Mouse (Mus musculus) embryo, embryonic 10.5 days (tissue): ENCODE measurements around the gene Slc12a5.
A peak's percentile ranks its signal among the peaks of the same experiment; 100 is the strongest.

Experiments used
- DNase-seq: peaks from one replicate; pipeline ENCODE4 v3.0.0-alpha.2; 2015; ENCODE audit warnings: low spot score

Gene Slc12a5

GRCm38 (mm10) chr2:164947506-164947905, 13.1 kb upstream of the Slc12a5 start:
- no peak for DNase-seq

- no peak for DNase-seq
Observed at GRCm38 (mm10) chr2:164947930-164948329, 12.7 kb upstream of the Slc12a5 start.

DNA sequence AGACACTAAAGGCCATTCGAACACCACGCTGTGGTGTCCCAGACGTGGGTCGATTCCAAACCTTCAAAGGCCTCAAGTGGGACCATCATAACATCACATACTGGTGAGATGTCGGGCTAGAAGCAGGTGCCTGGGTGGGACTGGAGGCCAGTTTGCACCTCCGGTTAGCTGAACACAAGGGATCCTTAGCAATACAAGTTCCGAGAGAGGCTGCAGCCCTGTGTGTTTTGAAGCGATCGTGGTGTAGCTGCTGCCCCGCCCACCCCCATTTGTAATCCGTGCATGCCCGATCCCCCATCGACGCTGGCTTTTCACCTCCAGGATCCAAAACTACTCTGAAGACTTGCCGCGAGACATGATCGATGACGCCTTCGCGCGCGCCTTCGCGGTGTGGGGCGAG, 11.6 kb upstream of the Slc12a5 start:
- no peak for DNase-seq

DNA sequence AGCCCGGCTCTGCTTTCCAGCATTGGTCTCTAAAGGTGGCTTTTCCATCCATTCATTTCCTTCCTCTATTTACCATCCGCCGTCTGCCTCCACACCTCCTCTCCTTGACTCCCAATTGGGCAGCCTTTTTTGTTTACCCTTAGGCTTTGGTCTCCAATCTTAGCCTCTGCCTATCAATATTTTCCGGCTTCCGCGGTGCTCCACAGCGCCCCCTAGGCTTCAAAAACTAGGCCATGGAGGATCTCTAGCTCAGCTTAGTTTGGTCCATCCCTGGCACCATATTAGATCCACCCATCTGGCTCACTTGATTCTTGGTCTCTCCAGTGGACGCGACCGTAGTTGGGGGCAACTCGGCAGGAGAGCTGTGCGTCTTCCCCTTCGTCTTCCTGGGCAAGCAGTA, 10.1 kb upstream of the Slc12a5 start:
- peak; percentile 50 for DNase-seq

DNA sequence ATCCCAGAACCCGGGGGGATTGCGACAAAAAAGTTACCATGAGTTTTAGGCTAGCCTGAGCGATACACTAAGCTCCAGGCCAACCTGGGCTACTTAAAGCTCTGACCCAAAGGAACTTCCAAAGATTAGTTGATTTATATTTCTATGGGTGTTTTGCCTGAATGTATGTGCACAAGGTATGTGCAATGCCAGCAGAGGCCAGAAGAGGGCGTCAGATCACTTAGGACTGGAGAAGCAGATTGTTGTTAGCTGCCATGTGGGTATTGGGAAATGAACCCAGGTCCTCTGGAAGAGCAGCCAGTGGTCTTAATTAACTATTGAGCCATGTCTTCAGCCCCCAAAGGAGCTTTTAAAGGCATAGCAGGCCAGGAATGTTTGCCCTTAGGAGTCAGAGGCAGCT, 8.9 kb upstream of the Slc12a5 start:
- no peak for DNase-seq

GRCm38 (mm10) chr2:164952448-164952847, 8.2 kb upstream of the Slc12a5 start:
- no peak for DNase-seq

DNA sequence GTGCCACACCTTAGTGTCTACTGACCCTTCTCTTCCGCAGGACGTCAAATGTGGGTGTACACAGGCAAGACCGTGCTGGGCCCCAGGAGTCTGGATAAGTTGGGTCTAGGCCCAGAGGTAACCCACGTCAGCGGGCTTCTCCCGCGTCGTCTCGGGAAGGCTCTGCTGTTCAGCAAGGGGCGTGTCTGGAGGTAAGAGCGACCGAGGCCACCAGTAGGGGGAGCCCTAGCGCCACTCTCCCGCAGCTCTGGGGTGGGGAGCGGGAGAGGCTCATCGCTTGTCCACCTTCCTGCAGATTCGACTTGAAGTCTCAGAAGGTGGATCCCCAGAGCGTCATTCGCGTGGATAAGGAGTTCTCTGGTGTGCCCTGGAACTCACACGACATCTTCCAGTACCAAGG, 7.4 kb upstream of the Slc12a5 start:
- peak; percentile 89 for DNase-seq

- no peak for DNase-seq
Observed at GRCm38 (mm10) chr2:164955725-164956124, 4.9 kb upstream of the Slc12a5 start.

DNA sequence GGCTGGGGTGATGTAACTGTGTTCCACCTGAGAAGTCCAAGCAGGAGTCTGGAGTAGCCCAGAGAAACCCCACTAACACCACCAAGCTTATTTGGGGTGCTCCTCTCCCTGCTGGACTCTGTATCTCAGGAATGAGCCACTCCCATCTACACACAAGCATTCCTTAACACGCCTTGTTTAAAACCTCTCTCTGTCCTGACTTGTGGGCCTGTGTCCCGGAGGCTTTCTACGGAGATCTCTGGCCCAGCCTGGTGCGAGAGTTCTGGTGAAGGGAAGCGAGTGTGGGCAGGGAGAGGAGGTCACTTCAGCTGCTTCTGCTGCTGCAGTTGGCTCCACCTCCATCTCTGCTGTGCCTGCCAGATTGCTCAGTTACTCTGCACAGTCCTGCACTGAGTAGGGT, 4.4 kb upstream of the Slc12a5 start:
- DNase-seq: no peak

GRCm38 (mm10) chr2:164957548-164958315, 2.9 kb upstream of the Slc12a5 start:
- no peak for DNase-seq

DNA sequence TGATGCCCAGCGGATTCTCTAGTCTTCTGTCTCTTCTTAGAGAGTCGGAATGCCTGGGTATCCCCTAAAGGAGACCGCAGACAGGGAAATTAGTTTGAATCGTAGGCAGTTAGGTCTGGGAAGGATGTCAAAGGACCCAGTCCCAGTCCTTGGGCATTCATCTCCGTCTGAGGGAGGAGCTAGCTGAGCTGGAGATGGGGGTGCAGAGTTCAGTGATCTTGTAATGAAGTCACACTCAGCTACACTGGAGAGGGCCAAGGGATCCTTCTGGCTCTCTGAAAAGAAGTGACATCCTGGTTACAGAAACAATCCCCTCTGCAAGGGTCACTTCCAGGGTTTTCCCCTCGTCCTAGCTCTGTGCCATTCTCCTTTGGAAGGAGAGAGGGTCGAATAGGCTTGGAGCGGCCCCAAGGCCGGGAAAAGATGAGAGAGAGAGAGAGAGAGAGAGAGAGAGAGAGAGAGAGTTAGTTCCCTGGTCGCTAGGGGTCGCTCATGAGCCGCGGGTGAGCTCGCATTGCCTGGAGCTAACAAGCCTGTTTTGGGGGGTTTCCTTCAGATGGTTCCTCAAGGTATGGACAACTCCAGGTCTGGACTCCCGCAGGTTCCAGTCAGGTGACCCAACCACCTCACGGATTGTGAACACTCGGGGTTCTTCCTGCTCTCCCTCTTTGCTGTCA, 1.0 kb downstream of the Slc12a5 start:
- peak; percentile 81 for DNase-seq

DNA sequence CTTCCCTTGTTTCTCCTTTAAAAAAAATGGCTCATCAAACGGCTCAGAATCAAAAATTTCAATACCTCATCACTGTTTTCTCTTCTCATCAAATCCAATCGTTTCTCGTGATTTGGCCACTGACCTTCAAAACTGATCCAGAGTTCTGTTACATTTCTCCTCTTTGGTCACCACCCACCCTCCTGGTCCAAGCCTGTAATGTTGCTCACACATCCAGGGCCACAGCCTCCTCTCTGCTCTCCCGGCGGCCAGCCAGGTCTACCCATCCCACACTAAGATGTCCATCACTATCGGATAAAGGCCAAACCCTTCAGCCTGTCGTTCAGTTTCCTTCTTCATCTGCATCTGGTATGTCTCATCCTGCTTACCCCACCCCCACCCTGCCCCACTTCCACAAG, 1.6 kb downstream of the Slc12a5 start:
- no peak for DNase-seq

DNA sequence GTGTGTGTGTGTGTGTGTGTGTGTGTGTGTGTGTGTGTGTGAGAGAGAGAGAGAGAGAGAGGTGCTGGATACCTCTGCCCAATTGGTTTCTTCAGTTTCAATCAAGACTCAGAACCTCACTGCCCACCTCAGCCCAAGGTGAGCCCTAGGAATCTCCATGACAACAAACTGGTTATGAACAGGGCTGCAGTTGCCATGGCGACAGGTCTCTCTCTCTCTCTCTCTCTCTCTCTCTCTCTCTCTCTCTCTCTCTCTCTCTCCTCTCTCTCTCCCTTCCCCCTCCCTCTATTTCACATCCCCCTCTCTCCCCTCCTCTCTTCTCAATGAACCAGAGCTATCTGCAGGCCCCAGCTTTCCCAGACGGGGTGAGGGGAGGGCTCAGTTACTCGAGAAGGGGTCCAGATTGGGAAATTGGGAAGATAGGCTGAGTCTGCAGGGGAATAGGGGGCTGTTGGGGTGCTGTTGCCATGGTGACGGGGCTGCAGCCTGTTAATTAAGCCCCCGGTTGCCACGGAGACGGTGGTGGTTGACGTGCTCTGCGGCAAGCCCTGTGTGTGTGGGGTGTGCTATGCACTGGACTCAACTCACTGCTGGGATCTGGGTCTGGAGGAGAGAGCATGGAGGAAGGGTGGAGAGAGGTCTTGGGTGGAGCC, 3.8 kb downstream of the Slc12a5 start:
- no peak for DNase-seq

- DNase-seq: no peak
Observed at GRCm38 (mm10) chr2:164964981-164965380, 4.4 kb downstream of the Slc12a5 start.

- peak; percentile 85 for DNase-seq
Observed at GRCm38 (mm10) chr2:164966381-164966780, 5.8 kb downstream of the Slc12a5 start.

GRCm38 (mm10) chr2:164967193-164967592, 6.6 kb downstream of the Slc12a5 start:
- no peak for DNase-seq

GRCm38 (mm10) chr2:164967761-164968440, 7.3 kb downstream of the Slc12a5 start:
- DNase-seq: no peak

- peak; percentile 87 for DNase-seq
Observed at GRCm38 (mm10) chr2:164968451-164968851, 7.8 kb downstream of the Slc12a5 start.

GRCm38 (mm10) chr2:164969348-164969781, 8.8 kb downstream of the Slc12a5 start:
- no peak for DNase-seq

- peak; percentile 57 for DNase-seq
Observed at GRCm38 (mm10) chr2:164970631-164971196, 10.1 kb downstream of the Slc12a5 start.

GRCm38 (mm10) chr2:164972646-164973045, 12.0 kb downstream of the Slc12a5 start:
- DNase-seq: no peak

DNA sequence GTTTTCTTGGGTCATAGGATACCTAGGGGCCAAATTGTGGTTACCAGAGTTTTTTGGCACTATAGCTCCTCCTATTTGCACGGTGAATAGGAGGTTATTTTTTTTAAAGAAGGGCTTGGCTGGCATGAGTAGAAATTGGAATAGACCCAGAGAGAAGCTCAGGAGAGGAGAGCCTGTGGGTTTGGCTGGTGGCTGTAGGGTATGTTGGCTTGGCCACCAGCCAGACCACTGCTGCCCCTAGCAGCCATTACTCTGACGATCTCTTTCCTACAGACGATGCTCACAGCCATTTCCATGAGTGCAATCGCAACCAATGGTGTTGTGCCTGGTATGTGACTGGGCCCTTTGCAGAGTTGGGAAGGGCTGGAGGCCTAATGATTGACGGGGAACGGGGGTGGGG, 15.0 kb downstream of the Slc12a5 start:
- DNase-seq: no peak
